Comparison of ENCODE assay signal across 8 mouse cellular contexts in the genomic region with DNA sequence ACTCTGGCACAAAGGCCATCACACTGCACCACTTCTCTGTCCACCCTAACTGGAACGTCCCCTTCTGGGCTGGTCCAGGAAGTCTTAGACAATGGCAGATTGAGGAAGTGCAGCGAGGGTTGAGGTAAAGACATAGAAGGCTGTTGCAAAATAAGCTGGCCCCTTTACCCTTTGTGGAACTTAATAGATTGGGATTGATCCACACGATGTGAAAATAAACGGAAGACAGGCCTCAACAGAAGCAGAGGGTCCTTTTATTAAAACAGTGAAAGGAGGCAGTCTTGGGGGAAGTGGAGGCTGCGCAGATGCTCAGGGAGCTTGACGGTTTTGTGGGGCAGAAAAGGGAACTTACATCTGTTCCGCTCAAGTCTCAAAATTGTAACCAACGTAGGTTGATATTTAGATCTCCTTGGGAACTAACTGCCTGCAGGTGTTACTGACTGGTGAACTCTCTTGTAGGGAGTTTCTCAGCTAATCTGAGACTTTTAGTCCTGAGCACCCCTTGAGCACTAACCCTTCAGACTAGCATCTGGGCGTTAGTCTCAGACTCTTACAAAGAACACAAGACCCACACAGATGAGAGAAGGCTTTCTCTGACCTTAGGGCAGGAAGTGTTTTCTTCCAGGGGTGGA. TPM values are rescaled to one million over a fixed set of nuclear protein-coding genes. Genes with fewer than 3 reads are reported as not detected.
DNase-seq lines count a peak whose midpoint lies in the region; ATAC-seq and TF ChIP-seq lines count a peak whose summit lies in the region.

A gene (plus strand): TSS at position 546 of the 632 bp plus-strand sequence.

- peak within 1 kb of the TSS; percentile 68 for H3K4me2 ChIP-seq in limb, embryonic 14.5 days (replicated peaks; ENCODE audit: low read depth, low read length, severe bottlenecking)
- peak within 1 kb of the TSS; percentile 73 for H3K4me2 ChIP-seq in midbrain, embryonic 14.5 days (ENCODE audit: low read length)

- H3K4me3 ChIP-seq in limb, embryonic 14.5 days (replicated peaks; ENCODE audit: low read length), result peak within 1 kb of the TSS; percentile 34
- H3K4me3 ChIP-seq in midbrain, embryonic 14.5 days (replicated peaks; ENCODE audit: low read depth, low read length), result peak within 1 kb of the TSS; percentile 42

- H3K27ac ChIP-seq in limb, embryonic 14.5 days (replicated peaks; ENCODE audit: low read depth, low read length), result no peak within 1 kb of the TSS
- no peak within 1 kb of the TSS for H3K27ac ChIP-seq in midbrain, embryonic 14.5 days (replicated peaks; ENCODE audit: low read depth, low read length)

- H3K9ac ChIP-seq in limb, embryonic 14.5 days (ENCODE audit: low read depth, low read length, severe bottlenecking), result peak within 1 kb of the TSS; percentile 35
- peak within 1 kb of the TSS; percentile 54 for H3K9ac ChIP-seq in midbrain, embryonic 14.5 days (replicated peaks; ENCODE audit: low read length)

- ATAC-seq in granulocyte monocyte progenitor cell, adult 5-6 weeks (replicated peaks; ENCODE audit: poor library complexity, severe bottlenecking), result peak; percentile 76
- peak; percentile 13; the same call in 1 of the 2 replicates for ATAC-seq in limb, embryonic 14.5 days (ENCODE audit: low FRiP score, low read depth)
- ATAC-seq in midbrain, embryonic 14.5 days (ENCODE audit: low FRiP score, low TSS enrichment), result no peak

- H3K9me3 ChIP-seq in limb, embryonic 14.5 days (ENCODE audit: control insufficient read depth, low read length), result no peaks in the 10 kb centered on the region
- H3K9me3 ChIP-seq in midbrain, embryonic 14.5 days (ENCODE audit: control insufficient read depth, low read length), result no peaks in the 10 kb centered on the region

- H3K27me3 ChIP-seq in limb, embryonic 14.5 days (ENCODE audit: control insufficient read depth, insufficient read depth, low read length), result no peaks in the 10 kb centered on the region
- H3K27me3 ChIP-seq in midbrain, embryonic 14.5 days (ENCODE audit: control insufficient read depth, insufficient read depth, low read length), result no peaks in the 10 kb centered on the region

- peaks cover 3% of the 10 kb centered on the region; the same call in 1 of the 2 replicates for H3K4me1 ChIP-seq in limb, embryonic 14.5 days (ENCODE audit: control insufficient read depth, insufficient read depth, low read length)
- H3K4me1 ChIP-seq in midbrain, embryonic 14.5 days (ENCODE audit: control insufficient read depth, insufficient read depth, low read length), result 0 out of 2 replicates have a peak, but pooled peaks cover 8% of the 10 kb centered on the region

- no peak for TF ChIP-seq POLR2A in limb, embryonic 14.5 days (IDR thresholded peaks at IDR 0.05; ENCODE audit: borderline replicate concordance, extremely low read depth, insufficient read depth, insufficient read length)

- no peaks in the 10 kb centered on the region for H3K36me3 ChIP-seq in limb, embryonic 14.5 days (ENCODE audit: control insufficient read depth, insufficient read depth, low read length)
- H3K36me3 ChIP-seq in midbrain, embryonic 14.5 days (ENCODE audit: control insufficient read depth, insufficient read depth, low read length), result no peaks in the 10 kb centered on the region

- 20% methylated on average over 9 of the region's 9 CpGs for WGBS in limb, embryonic 14.5 days
- WGBS in midbrain, embryonic 14.5 days, result 28% methylated on average over 9 of the region's 9 CpGs

- peak; percentile 5 for DNase-seq in adrenal gland, postnatal 14 days
- no peak for DNase-seq in adrenal gland, postnatal 10 days
- peak; percentile 87 for DNase-seq in MEL-GATA-1-ER (ENCODE audit: extremely low read depth, low read depth)
- DNase-seq in limb, embryonic 14.5 days (ENCODE audit: low spot score), result no peak
- DNase-seq in midbrain, embryonic 14.5 days, result peak; percentile 2
- peak; percentile 55 to 61 for DNase-seq in thymus, postnatal 10 days (ENCODE audit: low spot score in 2 of 2)
- no peak for DNase-seq in adrenal gland, adult 2 months

RNA-seq across cellular contexts. Expression of the gene that starts here (rescaled TPM):
- total RNA-seq in adrenal gland, postnatal 14 days (2021), result 3.6 and 13.0 TPM in 2 replicates
- 1 to 10 TPM; 5.2 to 5.7 TPM for total RNA-seq in adrenal gland, postnatal 10 days (2021)
- total RNA-seq in granulocyte monocyte progenitor cell, adult 5-6 weeks (2014; fragmentation: Nextera tagmentation), result 110 and 134 TPM in 2 replicates
- total RNA-seq in granulocyte monocyte progenitor cell, adult 5-6 weeks (2017), result 18.7 and 22.9 TPM in 2 replicates
- polyA plus RNA-seq in limb, embryonic 14.5 days (2012; rRNA removed), result 1.7 and 2.3 TPM in 2 replicates
- polyA plus RNA-seq in limb, embryonic 14.5 days (2014; fragmentation: Nextera tagmentation; extraction: Ambion mirVana), result 1.6 and 2.6 TPM in 2 replicates
- 0.58 and 0.86 TPM in 2 replicates for polyA plus RNA-seq in midbrain, embryonic 14.5 days (2014; fragmentation: Nextera tagmentation; extraction: Ambion mirVana)
- 1 to 10 TPM; 2.9 to 4.5 TPM for total RNA-seq in adrenal gland, adult 2 months (2021)
- 0.86 and 1.2 TPM in 2 replicates for polyA plus RNA-seq in adrenal gland, adult 2 months (2012; rRNA removed)

Comparison
In these comparisons a context has a peak if more than half of its experiments do, and no peak if none do; other contexts are left out.
1. DNase-seq: peak in adrenal gland, postnatal 14 days (single experiment), MEL-GATA-1-ER (single experiment) and thymus, postnatal 10 days (2 of 2); none in adrenal gland, postnatal 10 days (single experiment), limb, embryonic 14.5 days (single experiment) and adrenal gland, adult 2 months (single experiment).
2. Peak in DNase-seq, H3K4me3 ChIP-seq, H3K9ac ChIP-seq and H3K4me2 ChIP-seq in midbrain, embryonic 14.5 days; RNA of the gene not detected or under 1 TPM.